Mouse (Mus musculus): Measurements from ENCODE around the gene Slc5a7.

The Slc5a7 gene

DNA sequence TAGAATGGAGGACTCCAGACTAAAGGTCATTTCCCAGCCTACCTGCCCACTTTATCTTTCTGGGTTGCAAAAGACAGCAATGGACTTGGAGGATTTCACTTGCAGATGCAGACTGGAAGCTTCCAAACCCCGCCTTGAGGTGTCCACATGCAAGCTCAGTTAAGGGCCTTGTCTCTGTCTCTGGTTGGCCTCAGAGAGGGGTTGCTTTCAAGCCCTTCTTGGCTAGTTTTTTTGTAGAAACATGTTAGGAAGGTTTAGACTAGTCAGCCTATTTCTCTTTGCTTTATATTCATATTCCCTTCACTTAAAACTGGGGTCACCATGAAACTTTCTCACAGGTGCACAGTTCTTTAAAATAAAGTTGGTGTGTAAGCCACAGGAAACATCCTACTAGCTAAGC, at the start of gene Slc5a7:
Gene Slc5a7, minus strand, starts transcription at position 101 of the 400 bp plus-strand sequence.
- no peak for DNase-seq (ENCODE audit: low spot score)

DNA sequence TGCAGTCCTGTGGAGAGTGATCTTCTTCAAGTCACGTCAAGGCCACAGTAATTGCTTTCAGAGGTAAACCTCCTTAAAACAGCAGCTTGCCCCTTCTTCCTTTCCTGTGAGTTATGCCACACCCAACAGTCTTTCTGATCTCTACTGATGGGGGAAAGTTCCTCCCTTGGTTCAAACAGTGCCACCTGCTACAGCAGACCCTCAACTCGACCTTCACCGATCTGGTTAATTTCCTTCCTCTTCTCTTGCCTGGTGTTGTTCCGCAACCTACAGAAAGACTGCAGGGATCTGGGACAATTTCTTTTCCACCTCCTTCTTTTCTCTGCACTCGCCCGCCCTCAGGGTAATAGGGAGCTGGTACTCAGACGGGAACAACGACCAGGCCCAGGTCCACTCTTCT, 48.8 kb upstream of the Slc5a7 start:
- DNase-seq (ENCODE audit: low spot score) = no peak

DNA sequence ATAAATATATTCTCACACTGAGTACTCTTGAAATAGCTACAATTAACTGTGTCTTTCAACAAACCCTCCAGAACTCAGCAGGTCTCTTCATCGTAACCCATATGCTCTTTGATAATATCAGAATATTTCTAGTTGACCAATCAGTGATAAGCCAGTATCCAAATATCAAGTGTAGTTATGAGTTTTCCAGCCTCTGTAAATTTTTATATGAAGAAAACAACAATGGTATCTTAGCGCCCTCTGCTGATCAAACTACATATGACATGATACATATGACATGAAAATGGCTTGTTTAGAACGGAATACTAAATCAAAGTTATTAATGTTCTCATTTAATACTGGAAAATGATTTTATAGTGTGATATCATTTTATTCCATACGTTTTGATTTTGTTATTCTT, 44.6 kb upstream of the Slc5a7 start:
- no peak for DNase-seq (ENCODE audit: low spot score)

DNA sequence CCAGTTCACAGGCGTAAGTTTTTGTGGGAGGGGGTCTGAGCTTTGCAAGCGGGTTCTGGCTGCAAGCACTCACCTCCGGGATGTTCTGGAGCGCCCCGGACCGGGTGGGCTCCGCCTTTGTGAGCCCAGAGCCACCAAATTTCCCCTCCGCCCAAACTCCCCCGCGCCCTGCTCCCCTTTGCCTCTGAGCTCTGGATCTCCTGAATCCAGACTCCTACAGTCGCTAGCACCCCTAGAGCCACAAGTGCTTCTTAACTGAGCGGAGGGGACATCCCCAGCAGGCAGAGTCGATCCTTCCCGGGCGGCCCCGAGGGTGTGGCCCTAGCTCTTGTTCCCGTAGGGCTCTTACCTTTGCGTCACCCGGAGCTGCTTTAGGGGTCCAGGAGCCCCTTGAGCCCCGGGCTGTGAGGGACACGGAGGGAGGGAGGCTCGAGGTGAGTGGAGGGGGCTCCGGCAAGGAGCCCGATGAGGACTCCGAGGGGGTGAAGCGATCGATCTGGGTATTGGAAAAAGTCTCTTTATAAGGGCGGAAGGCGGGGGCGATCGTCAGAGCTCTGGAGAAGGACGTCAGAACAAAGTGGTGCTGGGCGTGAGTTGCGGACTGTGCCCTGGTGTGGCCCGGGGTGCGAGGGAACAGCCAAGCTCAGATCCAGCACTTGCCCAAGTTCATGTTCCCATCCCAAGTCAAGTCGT, 456 bp downstream of the Slc5a7 start:
- no peak for DNase-seq (ENCODE audit: low spot score)

GRCm38 (mm10) chr17:54250783-54251182, 48.1 kb downstream of the Slc5a7 start:
- no peak for DNase-seq (ENCODE audit: low spot score)

GRCm38 (mm10) chr17:54243650-54244300, 55.1 kb downstream of the Slc5a7 start:
- DNase-seq (ENCODE audit: low spot score) = no peak

DNA sequence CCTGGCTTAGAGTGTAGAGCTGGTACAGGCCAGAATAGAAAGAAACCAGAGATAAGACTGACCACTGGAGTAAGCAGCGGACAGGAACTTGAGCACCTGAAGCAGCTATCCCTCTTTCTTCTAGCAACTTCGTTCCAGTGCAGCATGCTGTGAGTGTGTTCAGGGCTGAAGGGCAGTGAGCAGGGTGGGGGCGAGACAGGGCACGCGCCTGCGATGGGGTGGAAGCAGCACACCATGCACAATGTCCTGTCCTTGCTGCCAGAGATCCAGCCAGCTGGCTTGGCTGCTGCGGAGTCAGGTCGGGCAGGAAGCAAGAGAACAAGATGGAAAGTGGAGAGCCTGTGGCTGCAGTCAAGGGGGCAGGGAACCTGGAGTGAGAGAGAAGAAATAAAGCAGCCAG, 59.4 kb downstream of the Slc5a7 start:
- DNase-seq (ENCODE audit: low spot score) = no peak
